Comparison of ENCODE assay signal across 10 mouse cellular contexts in genomic region chr17:7420191-7420973, GRCm38 (mm10). TPM values are rescaled to one million over a fixed set of nuclear protein-coding genes. Genes with fewer than 3 reads are reported as not detected.
DNase-seq lines count a peak whose midpoint lies in the region; ATAC-seq and TF ChIP-seq lines count a peak whose summit lies in the region.
"Not testable (repeated sequence)": the region's sequence is repeated elsewhere in the genome, so short reads cannot be mapped to it uniquely, and the experiment has no call there.
"Had no signal": no experiment of that assay in that cellular context is flagged by ENCODE, and none has a peak within 500 bp of the region (broad histone marks: within the 10 kb centered on the region; RNA-seq: fewer than 3 reads in every experiment).

No protein-coding gene starts in this region.

- ATAC-seq in Patski = peak; percentile 69
- peak; percentile 84 for ATAC-seq in embryonic facial prominence, embryonic 11.5 days (replicated peaks; ENCODE audit: insufficient number of reproducible peaks, low FRiP score, low TSS enrichment, low read depth)
- peak; percentile 89 for ATAC-seq in hindbrain, embryonic 15.5 days (ENCODE audit: low FRiP score, low read depth)
- ATAC-seq in liver, embryonic 14.5 days (ENCODE audit: insufficient read depth) = not testable (repeated sequence)
- ATAC-seq in midbrain, embryonic 14.5 days (ENCODE audit: low FRiP score, low TSS enrichment) = peak; percentile 76
- peak; percentile 82; the same call in 1 of the 2 replicates for ATAC-seq in stomach, embryonic 14.5 days (ENCODE audit: insufficient number of reproducible peaks, insufficient read depth, low FRiP score, low read depth)

- not testable (repeated sequence) for H3K4me1 ChIP-seq in embryonic facial prominence, embryonic 11.5 days (ENCODE audit: control insufficient read depth, insufficient read depth, low read length); hindbrain, embryonic 15.5 days (replicated peaks); liver, embryonic 14.5 days (replicated peaks; ENCODE audit: control insufficient read depth in 2 of 2, insufficient read depth in 2 of 2, low read length in 1 of 2); midbrain, embryonic 14.5 days (ENCODE audit: control insufficient read depth, insufficient read depth, low read length); stomach, embryonic 14.5 days (ENCODE audit: control insufficient read depth, insufficient read depth, low read length)

- in situ Hi-C loops in Patski (cut with MboI; ENCODE audit: low pct_unique_long_range_greater_than_20kb) = not testable (repeated sequence)

- TF ChIP-seq CTCF in Patski (IDR thresholded peaks at IDR 0.05) = not testable (repeated sequence)
- peak; percentile 68 for TF ChIP-seq CTCF in layer of hippocampus, adult 2 months (conservative IDR thresholded peaks at IDR 0.05)
- peak; percentile 60 for TF ChIP-seq CTCF in liver, embryonic 14.5 days (IDR thresholded peaks at IDR 0.05; ENCODE audit: low read depth)

- not testable (repeated sequence) for H3K4me3 ChIP-seq in embryonic facial prominence, embryonic 11.5 days (ENCODE audit: low read depth, low read length); hindbrain, embryonic 15.5 days; layer of hippocampus, adult 2 months; liver, embryonic 14.5 days (ENCODE audit: insufficient read depth in 1 of 2, low read depth in 2 of 2, low read length in 2 of 2); midbrain, embryonic 14.5 days (replicated peaks; ENCODE audit: low read depth, low read length); stomach, embryonic 14.5 days (ENCODE audit: low read depth, low read length)

- H3K27me3 ChIP-seq in Patski; embryonic facial prominence, embryonic 11.5 days (ENCODE audit: control insufficient read depth, insufficient read depth, low read length); hindbrain, embryonic 15.5 days; liver, embryonic 14.5 days (ENCODE audit: control insufficient read depth, insufficient read depth, low read length); midbrain, embryonic 14.5 days (ENCODE audit: control insufficient read depth, insufficient read depth, low read length); stomach, embryonic 14.5 days (ENCODE audit: control insufficient read depth, insufficient read depth, low read length): not testable (repeated sequence)

- not testable (repeated sequence) for H3K27ac ChIP-seq in embryonic facial prominence, embryonic 11.5 days (replicated peaks; ENCODE audit: low read depth, low read length); hindbrain, embryonic 15.5 days (replicated peaks); layer of hippocampus, adult 2 months; liver, embryonic 14.5 days; midbrain, embryonic 14.5 days (replicated peaks; ENCODE audit: low read depth, low read length); stomach, embryonic 14.5 days (ENCODE audit: low read length)

- 5% methylated on average over 2 of the region's 3 CpGs for WGBS in embryonic facial prominence, embryonic 11.5 days
- WGBS in hindbrain, embryonic 15.5 days = 38% methylated on average over 3 of the region's 3 CpGs
- WGBS in liver, embryonic 14.5 days (ENCODE audit: insufficient replicate concordance) = 20% methylated on average over 3 of the region's 3 CpGs
- WGBS in midbrain, embryonic 14.5 days = 9% methylated on average over 2 of the region's 3 CpGs
- whole genome bisulfite sequencing in stomach, embryonic 14.5 days = 27% methylated on average over 3 of the region's 3 CpGs

- CTCF ChIA-PET in Patski (lab: Charles Lee) = not testable (repeated sequence)

- DNase-seq in Patski (ENCODE audit: low read depth, low spot score); liver, embryonic 14.5 days (ENCODE audit: low read depth in 3 of 3, low spot score in 3 of 3): not testable (repeated sequence)
- DNase-seq in embryonic facial prominence, embryonic 11.5 days (ENCODE audit: low spot score) = peak; percentile 1
- DNase-seq in gastrocnemius, adult 18-20 months (ENCODE audit: low spot score) = peak; percentile 10
- DNase-seq in layer of hippocampus, adult 2 months (ENCODE audit: low spot score in 2 of 2) = peak in 1 of 2 experiments; percentile 12
- DNase-seq in midbrain, embryonic 14.5 days = peak; percentile 37

- not testable (repeated sequence) for TF ChIP-seq EP300 in liver, embryonic 14.5 days (IDR thresholded peaks at IDR 0.05; ENCODE audit: low read depth)

- H3K4me2 ChIP-seq in embryonic facial prominence, embryonic 11.5 days (ENCODE audit: low read depth, low read length); hindbrain, embryonic 15.5 days; liver, embryonic 14.5 days (ENCODE audit: low read depth); midbrain, embryonic 14.5 days (ENCODE audit: low read length); stomach, embryonic 14.5 days (replicated peaks; ENCODE audit: low read depth, low read length): not testable (repeated sequence)

- not testable (repeated sequence) for H3K36me3 ChIP-seq in embryonic facial prominence, embryonic 11.5 days (replicated peaks; ENCODE audit: control insufficient read depth, insufficient read depth, low read depth, low read length); hindbrain, embryonic 15.5 days; liver, embryonic 14.5 days (replicated peaks; ENCODE audit: control insufficient read depth, insufficient read depth, low read depth); midbrain, embryonic 14.5 days (ENCODE audit: control insufficient read depth, insufficient read depth, low read length); stomach, embryonic 14.5 days (ENCODE audit: control insufficient read depth, insufficient read depth, low read length)

- POLR2A ChIA-PET in Patski (lab: Charles Lee) = not testable (repeated sequence)

- H3K9me3 ChIP-seq in embryonic facial prominence, embryonic 11.5 days (replicated peaks; ENCODE audit: control insufficient read depth, low read length); hindbrain, embryonic 15.5 days; liver, embryonic 14.5 days (ENCODE audit: control insufficient read depth, low read length); midbrain, embryonic 14.5 days (ENCODE audit: control insufficient read depth, low read length); stomach, embryonic 14.5 days (ENCODE audit: control insufficient read depth, low read depth, low read length): not testable (repeated sequence)

- H3K9ac ChIP-seq in embryonic facial prominence, embryonic 11.5 days (replicated peaks; ENCODE audit: low read length); hindbrain, embryonic 15.5 days; liver, embryonic 14.5 days (replicated peaks); midbrain, embryonic 14.5 days (replicated peaks; ENCODE audit: low read length); stomach, embryonic 14.5 days (replicated peaks; ENCODE audit: low read depth, low read length): not testable (repeated sequence)

RNA-seq across cellular contexts. Expression of gene Unc93a2, which starts 35.1 kb away (rescaled TPM):
- 2.1 TPM for polyA plus RNA-seq in Patski (2021)
- polyA plus RNA-seq in embryonic facial prominence, embryonic 11.5 days (2014; fragmentation: Nextera tagmentation; extraction: Ambion mirVana) = not detected in 2 replicates
- total RNA-seq in gastrocnemius, adult 18-20 months (2021) = under 1 TPM; 0.12 to 0.16 TPM
- 0.09 TPM in 1 of 2 replicates, not detected in the other for polyA plus RNA-seq in hindbrain, embryonic 15.5 days (2015; fragmentation: Nextera tagmentation; extraction: Ambion mirVana)
- total RNA-seq in layer of hippocampus, adult 2 months (2021) = not detected
- 0.31 TPM in 2 replicates for polyA plus RNA-seq in liver, embryonic 14.5 days (2012; rRNA removed)
- polyA plus RNA-seq in liver, embryonic 14.5 days (2014; fragmentation: Nextera tagmentation; extraction: Ambion mirVana) = 0.37 TPM in 2 replicates
- not detected in 2 replicates for polyA plus RNA-seq in midbrain, embryonic 14.5 days (2014; fragmentation: Nextera tagmentation; extraction: Ambion mirVana)
- polyA plus RNA-seq in stomach, embryonic 14.5 days (2014; fragmentation: Nextera tagmentation; extraction: Ambion mirVana) = not detected in 2 replicates

RNA-seq across cellular contexts. Expression of gene Gm49630, which starts 48.6 kb away (rescaled TPM):
- polyA plus RNA-seq in Patski (2021) = not detected
- not detected in 2 replicates for polyA plus RNA-seq in embryonic facial prominence, embryonic 11.5 days (2014; fragmentation: Nextera tagmentation; extraction: Ambion mirVana)
- total RNA-seq in gastrocnemius, adult 18-20 months (2021) = not detected
- not detected in 2 replicates for polyA plus RNA-seq in hindbrain, embryonic 15.5 days (2015; fragmentation: Nextera tagmentation; extraction: Ambion mirVana)
- not detected for total RNA-seq in layer of hippocampus, adult 2 months (2021)
- polyA plus RNA-seq in liver, embryonic 14.5 days (2012; rRNA removed) = 0.12 TPM in 1 of 2 replicates, not detected in the other
- polyA plus RNA-seq in liver, embryonic 14.5 days (2014; fragmentation: Nextera tagmentation; extraction: Ambion mirVana) = not detected in 2 replicates
- polyA plus RNA-seq in midbrain, embryonic 14.5 days (2014; fragmentation: Nextera tagmentation; extraction: Ambion mirVana) = not detected in 2 replicates
- polyA plus RNA-seq in stomach, embryonic 14.5 days (2014; fragmentation: Nextera tagmentation; extraction: Ambion mirVana) = not detected in 2 replicates
- total RNA-seq: gastrocnemius, postnatal 36 days; left cerebral cortex, adult 8-10 months had no signal
